Mouse (Mus musculus): ENCODE results near the gene AI481877.
"Not testable (repeated sequence)": the region's sequence is repeated elsewhere in the genome, so short reads cannot be mapped to it uniquely, and the experiment has no call there.

Gene AI481877

GRCm38 (mm10) chr4:59138507-59139033 is at the start of gene AI481877:
Gene AI481877, minus strand, starts transcription at chr4:59138983.
- ATAC-seq (ENCODE audit: low TSS enrichment): not testable (repeated sequence)

DNA sequence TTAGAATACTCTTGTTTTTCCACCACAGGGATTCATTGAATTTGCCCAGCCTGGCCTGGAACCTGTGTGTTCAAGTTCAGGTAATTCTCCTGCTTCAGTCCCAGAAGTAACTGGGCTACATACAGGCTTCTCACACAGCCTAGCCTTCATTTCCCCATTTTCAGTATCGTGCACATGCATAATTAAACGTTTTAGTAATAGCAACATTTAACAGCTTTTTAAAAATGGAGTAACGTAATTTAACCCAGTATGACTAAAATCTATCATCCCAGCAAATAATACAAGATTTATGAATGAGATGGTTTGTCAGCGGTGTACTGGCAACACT is 49.7 kb upstream of the AI481877 start:
- no peak for ATAC-seq (ENCODE audit: low TSS enrichment)

DNA sequence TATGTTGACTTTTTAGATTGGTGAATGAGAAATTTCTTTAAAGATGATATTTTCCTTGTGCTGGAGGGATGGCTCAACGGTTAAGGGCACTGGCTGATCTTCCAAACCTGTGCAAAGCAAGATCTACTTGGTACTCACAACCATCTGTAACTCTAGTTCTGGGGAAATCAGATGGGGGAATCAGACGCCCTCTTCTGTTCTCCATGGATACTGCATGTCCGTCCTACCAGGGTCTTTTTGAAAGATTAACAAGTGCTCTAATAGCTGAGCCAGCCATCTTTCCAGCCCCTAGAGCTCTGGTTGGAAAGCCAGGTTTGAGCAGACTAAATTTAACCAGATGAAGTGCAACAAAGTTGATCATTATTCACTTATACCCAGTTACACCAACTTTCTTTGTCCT is 48.5 kb upstream of the AI481877 start:
- ATAC-seq (ENCODE audit: low TSS enrichment): no peak

GRCm38 (mm10) chr4:59185671-59186070 is 46.9 kb upstream of the AI481877 start:
- ATAC-seq (ENCODE audit: low TSS enrichment): no peak

DNA sequence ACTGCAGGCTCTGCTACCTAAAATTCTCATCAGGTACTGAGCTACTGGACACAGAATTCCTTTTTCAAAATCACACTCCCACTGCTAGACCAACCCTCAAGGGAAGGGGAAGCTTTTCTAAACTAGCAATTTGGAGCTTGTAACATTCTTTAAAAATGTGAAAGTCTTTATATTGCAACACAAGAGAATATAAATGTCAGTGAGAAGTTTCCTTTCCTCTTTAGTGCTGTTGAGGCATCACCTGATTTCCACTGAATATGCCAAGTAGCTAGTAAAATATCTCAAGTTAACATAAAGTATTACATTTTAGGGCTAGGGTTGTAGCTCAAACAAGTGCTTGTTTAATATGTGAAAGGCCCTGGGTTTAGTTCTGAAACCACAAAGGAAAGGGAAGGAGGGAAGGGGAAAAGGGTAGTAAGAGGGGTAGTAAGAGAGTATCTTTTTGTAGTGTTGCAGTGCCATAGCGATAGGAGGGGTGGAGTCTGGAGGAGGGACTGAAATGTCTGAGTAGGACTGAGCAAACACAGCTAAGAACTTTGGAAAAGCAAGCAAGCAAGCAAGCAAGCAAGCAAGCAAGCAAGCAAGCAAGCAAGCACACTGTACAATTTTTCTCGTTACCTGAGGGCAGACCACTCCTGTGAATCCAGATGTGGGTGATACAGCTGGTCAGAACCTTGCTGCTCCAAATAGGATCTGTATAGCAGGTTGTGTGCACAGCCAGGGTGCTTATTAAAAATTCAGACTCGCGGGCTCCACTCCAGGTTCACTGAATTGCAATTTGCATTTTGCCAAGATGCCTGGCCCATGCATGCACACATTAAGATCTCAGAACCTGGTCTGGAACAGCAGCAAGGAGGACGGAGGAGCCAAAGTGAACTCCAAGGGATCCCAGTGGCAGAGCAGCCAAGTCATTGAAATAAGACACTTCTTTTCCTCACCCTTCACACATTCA is 42.8 kb upstream of the AI481877 start:
- no peak for ATAC-seq (ENCODE audit: low TSS enrichment)

DNA sequence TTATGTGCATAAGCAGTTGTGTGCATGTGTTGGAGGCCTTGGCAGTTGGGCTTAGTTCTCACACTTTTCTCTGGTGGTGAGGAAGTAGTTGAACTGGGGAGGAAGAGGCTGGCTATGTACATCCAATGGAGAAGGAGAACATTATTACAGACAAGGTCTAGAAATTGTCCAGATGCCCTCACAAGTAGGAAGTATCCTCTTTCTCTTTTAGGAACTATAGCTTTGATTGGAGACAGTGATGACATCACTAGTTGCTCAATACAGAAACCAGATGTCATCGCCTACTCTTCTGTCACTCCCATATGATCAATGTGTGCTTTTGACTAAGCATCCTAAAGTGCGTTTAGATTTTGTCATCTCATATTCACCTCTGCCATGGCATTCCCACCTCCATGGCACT is 38.8 kb upstream of the AI481877 start:
- ATAC-seq (ENCODE audit: low TSS enrichment): no peak

- no peak for ATAC-seq (ENCODE audit: low TSS enrichment)
These were observed 37.1 kb upstream of the AI481877 start for GRCm38 (mm10) chr4:59175929-59176328.

DNA sequence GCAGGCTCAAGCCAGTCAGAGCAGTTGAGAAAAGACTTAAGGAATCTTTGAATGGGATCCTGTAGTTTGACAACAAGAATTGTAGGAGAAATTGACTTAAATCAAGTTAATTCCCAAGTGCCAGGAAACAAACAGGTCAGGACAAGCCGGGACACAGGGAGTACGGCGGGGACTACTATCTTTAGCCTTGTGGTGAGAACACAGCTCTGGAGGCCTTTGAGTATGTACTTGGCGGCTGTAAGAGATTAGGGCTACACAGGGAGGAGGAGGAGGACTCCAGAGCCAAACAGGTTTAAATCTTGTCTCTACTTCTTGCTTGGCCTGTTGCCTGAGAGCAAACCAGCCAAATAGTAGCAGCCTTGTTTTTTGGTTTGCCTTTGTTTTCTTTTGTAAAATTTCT is 36.2 kb upstream of the AI481877 start:
- ATAC-seq (ENCODE audit: low TSS enrichment): peak; percentile 57; the same call in 1 of the 2 replicates

- ATAC-seq (ENCODE audit: low TSS enrichment): no peak
These were observed 34.6 kb upstream of the AI481877 start for GRCm38 (mm10) chr4:59173181-59173922.

DNA sequence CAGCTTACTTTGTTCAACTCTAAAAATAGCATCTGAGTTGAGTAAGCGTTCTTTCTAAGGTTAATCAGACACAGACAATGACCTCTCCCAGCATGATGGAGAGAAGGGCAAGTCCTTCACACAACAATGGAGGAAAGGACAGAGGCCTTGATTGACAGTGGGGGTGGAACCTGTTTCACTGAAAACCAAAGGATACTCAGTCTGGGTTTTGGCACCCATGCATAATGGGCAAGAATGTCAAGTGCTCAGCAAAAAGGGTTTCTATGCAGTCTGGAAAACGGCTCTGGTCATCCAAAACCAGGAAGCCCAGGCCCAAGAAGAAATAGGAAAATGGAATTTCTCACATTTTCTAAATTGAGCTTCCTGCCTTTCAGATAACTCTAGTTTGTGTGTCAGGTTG is 33.8 kb upstream of the AI481877 start:
- ATAC-seq (ENCODE audit: low TSS enrichment): no peak

DNA sequence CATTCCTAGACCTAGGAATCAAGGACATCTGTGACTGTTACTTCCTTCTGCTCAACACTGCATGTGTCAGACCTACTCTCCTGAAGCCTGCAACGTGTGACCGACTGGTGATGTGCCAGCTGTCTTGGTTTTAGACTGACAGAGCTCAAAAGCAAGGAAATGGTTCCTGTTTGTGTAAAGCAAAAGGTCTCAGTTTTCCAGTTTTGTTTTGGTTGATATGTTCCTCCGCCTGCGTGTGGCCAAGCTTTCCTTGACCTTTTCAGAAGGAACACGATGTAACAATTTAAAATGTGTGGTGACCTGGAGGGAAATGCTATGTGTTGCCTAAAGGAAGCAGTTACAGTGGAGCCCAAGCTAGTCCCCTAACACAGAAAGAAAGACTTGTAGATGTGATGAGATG is 31.2 kb upstream of the AI481877 start:
- ATAC-seq (ENCODE audit: low TSS enrichment): no peak

- ATAC-seq (ENCODE audit: low TSS enrichment): no peak
These were observed 28.6 kb upstream of the AI481877 start for GRCm38 (mm10) chr4:59167251-59167847.

DNA sequence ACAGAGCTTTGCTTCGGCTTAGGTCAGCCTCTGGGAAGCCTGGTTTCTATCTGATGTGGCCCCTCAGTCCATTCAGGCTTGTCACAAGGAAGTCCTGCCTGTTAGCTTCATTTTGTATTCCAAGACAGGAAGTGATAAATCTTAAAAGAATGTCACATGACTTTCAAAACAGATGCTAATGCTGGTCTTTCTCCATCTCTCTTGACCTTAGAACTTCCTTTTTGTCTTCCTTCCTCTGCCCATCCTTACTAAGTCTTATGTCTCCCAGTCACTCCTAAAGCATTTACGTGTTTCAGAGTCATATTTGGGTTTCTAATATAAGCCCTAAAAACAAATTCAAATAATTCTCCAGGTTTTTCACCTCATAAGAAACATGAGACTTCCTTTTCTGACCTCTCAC is 25.3 kb upstream of the AI481877 start:
- no peak for ATAC-seq (ENCODE audit: low TSS enrichment)

GRCm38 (mm10) chr4:59160959-59161670 is 22.3 kb upstream of the AI481877 start:
- no peak for ATAC-seq (ENCODE audit: low TSS enrichment)

DNA sequence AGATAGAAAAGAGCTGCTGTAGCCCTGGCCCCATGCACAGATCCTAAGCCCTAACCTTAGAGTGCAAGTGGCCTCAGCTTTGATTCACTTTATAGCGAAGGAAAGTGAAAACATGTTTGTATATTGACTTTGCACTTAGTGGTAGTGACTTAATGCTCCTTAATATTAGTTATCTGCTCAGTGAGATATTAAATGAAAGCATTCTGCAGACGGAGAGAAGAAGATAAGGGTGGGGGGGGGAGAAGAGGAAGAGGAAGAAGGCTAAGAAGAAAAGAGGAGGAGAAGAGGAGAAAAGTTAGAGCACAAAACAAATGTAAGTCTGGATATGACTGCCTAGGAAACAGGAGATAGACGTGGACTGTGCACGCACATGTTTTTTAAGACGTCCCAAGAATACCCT is 21.5 kb upstream of the AI481877 start:
- no peak for ATAC-seq (ENCODE audit: low TSS enrichment)

- no peak for ATAC-seq (ENCODE audit: low TSS enrichment)
These were observed 18.9 kb upstream of the AI481877 start for GRCm38 (mm10) chr4:59157654-59158053.

DNA sequence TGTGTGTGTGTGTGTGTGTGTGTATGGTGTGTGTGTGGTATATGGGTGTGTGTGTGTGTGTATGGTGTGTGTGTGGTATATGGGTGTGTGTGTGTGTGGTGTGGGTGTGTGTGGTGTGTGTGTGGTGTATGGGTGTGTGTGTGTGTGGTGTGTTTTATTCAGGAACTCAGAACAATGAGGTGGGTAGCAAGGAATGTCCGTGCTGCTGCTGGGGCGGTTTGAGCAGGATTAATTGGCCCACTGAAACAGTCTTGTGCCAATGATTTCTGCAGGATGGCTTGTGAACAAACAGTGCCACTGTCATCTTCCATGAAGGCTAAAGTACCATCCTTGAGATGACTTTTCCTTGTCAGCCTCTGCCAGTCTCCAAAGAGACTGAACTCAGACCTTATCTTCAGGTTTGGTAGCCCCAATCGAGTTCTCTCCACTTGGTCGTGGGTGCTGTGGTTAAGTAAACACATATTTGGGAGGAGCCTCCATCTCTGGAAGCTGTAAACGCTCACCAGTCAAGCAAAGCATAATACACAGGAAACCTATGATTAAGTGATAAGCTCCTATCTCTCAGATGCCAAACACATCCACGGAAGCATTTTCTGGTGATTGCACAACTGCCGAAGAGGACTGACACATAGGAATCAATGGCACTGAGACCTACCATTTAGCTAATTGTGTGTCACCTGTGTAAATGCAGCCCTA is 18.3 kb upstream of the AI481877 start:
- ATAC-seq (ENCODE audit: low TSS enrichment): no peak

DNA sequence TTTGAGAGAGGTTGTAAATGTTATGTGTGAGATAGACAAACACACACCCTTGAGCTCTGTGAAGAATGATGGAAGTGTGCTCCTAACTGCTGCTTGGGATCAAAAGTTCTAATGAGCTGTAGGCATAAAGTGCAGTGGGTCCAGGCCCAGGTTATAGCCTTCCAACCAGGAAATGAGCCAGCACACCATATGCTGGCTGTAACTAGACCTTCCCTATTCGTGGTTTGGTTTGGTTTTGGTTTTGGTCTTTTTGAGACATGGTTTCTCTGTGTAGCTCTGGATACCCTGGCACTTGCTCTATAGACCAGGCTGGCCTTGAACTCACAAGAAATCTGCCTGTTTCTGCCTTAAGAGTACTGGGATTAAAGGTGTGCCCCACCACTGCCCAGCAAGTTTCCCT is 13.2 kb upstream of the AI481877 start:
- ATAC-seq (ENCODE audit: low TSS enrichment): no peak

DNA sequence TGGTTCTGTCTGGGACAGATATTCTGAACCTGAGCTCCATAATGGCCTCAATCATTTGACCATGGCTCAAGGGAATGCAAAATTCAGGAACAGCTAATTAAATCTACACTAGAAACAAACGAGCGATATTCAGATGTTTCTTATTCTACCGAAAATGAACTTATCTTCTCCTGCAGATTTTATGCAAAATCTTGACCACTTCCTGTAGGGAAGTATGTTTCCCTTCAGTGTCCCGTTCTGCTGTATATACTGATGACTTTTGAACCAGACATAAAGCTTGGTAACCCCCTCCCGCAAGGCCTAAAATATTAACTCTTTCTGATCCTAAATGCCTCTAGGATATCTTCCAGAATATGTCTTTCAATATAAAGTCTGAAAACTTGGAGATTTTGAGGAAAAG is 12.1 kb upstream of the AI481877 start:
- no peak for ATAC-seq (ENCODE audit: low TSS enrichment)

GRCm38 (mm10) chr4:59149043-59149442 is 10.3 kb upstream of the AI481877 start:
- no peak for ATAC-seq (ENCODE audit: low TSS enrichment)

- ATAC-seq (ENCODE audit: low TSS enrichment): no peak
These were observed 9.8 kb downstream of the AI481877 start for GRCm38 (mm10) chr4:59128935-59129334.

All from frontal cortex, adult (tissue).